Mouse (Mus musculus) forebrain, embryonic 11.5 days (tissue): ENCODE measurements around the gene Zswim1. TPM values are rescaled to one million over a fixed set of nuclear protein-coding genes. Genes with fewer than 3 reads are reported as not detected.

ENCODE experiments used
- ATAC-seq: fragments of 200-750 bp; cut with Nextera tagmentation; replicated peaks from 2 replicates; pipeline ENCODE4 v1.8.0; 2017; ENCODE audit warnings: moderate TSS enrichment; ENCODE audit not compliant: low FRiP score
- DNase-seq: peaks from one replicate; pipeline ENCODE4 v3.0.0-alpha.2; 2017; ENCODE audit warnings: low spot score
- H3K27ac ChIP-seq: fragments of 300-500 bp; sonication (generic); 2 replicates; pipeline ENCODE4 v1.5.1; 2014; ENCODE audit warnings: low read depth, low read length
- H3K27me3 ChIP-seq: fragments of 300-500 bp; sonication (generic); 2 replicates; pipeline ENCODE4 v1.6.1; 2014; ENCODE audit warnings: mild to moderate bottlenecking, low read length, mixed read lengths; ENCODE audit not compliant: control insufficient read depth, insufficient read depth
- H3K36me3 ChIP-seq: fragments of 300-500 bp; sonication (generic); 2 replicates; pipeline ENCODE4 v1.6.1; 2014; ENCODE audit warnings: mild to moderate bottlenecking, low read length, moderate library complexity, mixed read lengths; ENCODE audit not compliant: control insufficient read depth, insufficient read depth
- H3K4me1 ChIP-seq: fragments of 300-500 bp; sonication (generic); replicated peaks from 2 replicates; pipeline ENCODE4 v1.6.1; 2014; ENCODE audit warnings: low read length, mixed read lengths; ENCODE audit not compliant: control insufficient read depth, insufficient read depth
- H3K4me2 ChIP-seq: fragments of 300-500 bp; sonication (generic); 2 replicates; pipeline ENCODE4 v1.6.1; 2014; ENCODE audit warnings: low read depth, mild to moderate bottlenecking, low read length, moderate library complexity, mixed read lengths; ENCODE audit not compliant: severe bottlenecking
- H3K4me3 ChIP-seq: fragments of 300-500 bp; sonication (generic); 2 replicates; pipeline ENCODE4 v1.5.1; 2014; ENCODE audit warnings: low read depth, low read length
- H3K9ac ChIP-seq: fragments of 300-500 bp; sonication (generic); 2 replicates; pipeline ENCODE4 v1.6.1; 2014; ENCODE audit warnings: low read length
- H3K9me3 ChIP-seq: fragments of 300-500 bp; sonication (generic); 2 replicates; pipeline ENCODE4 v1.6.1; 2016; ENCODE audit warnings: low read length, mixed read lengths; ENCODE audit not compliant: control insufficient read depth
- WGBS: fragments of 180-500 bp; shearing (Covaris S2); extraction: QIAGEN DNeasy Blood & Tissue Kit; methylation state at CpG from one replicate; pipeline ENCODE4 v1.1.7; 2014; 5-methylcytosine and 5-hydroxymethylcytosine counted together
- polyA plus RNA-seq: library from polyadenylated mRNA; unstranded; fragments of >200 nt; fragmentation: Nextera tagmentation; extraction: Ambion mirVana; gene quantifications from 2 replicates; pipeline ENCODE4 v1.2.1, GENCODE M21; 2014

The Zswim1 gene
- polyA plus RNA-seq, 1 experiment from 2014 or later, result 26.4 TPM

DNA sequence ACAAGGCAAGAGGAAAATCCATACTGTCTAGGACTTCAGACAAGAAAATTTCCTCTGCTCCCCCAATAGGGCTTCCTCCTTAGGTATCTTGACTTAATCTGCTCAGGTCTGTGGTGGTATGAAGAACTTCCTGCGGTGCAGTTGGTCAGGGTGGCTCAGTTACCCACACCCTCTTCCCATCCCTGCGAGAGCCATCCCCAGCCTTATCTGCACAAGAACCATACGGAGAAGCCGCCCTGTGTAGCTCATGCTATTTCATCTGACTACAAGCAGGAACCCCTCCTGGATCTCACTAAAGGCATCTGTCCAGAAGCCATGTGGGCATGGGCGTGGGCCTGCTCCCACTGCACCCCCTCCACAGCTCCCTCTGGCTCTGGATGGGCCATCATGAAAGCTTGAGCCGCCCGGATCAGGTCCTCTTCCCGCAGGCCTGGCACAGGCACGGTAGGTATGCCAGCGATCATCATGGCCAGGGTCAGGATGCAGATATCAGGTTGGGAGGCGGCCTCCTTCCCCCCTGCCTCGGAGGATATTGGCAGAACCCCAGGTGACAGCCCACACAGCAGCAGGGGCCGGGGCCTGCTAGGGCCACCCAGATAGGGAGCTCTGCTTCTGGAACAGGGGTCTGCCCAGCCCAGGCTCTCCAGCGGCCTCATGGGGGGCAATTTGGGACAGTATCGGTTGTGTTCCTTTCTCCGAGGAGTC, 4.8 kb downstream of the Zswim1 start:
- Histone ChIP-seq H3K4me3 (no peak overlapping the region), H3K27ac (no peak overlapping the region), H3K9ac (no peak overlapping the region), H3K4me2 (no peak overlapping the region), H3K27me3 (no peaks in the 10 kb centered on the region), H3K9me3 (no peaks in the 10 kb centered on the region), H3K36me3 (peaks cover 3% of the 10 kb centered on the region; the same call in 1 of the 2 replicates), H3K4me1 (peaks cover 4% of the 10 kb centered on the region; the same call in 1 of the 2 replicates)
- ATAC-seq (no peak), DNase-seq (no peak)
- WGBS, result 89% methylated on average over 16 of the region's 16 CpGs

DNA sequence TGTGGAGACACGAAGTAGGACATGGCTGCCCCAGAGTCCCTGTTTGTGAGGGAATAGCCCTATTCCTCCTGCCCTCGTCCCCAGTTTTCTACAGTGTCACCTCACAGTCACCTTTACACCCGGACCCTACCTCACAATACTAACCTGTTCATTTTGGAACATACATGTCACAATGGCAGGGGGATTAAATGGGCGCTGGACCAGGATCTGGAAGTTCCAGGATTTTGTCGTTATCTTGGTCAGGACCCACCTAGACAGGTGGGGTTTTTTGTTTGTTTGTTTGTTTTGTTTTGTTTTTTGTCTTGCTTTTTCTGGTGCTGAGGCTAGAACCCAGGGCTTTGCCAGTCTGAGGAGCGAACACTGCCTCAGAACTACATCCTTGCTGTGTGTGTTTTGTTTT, 6.0 kb downstream of the Zswim1 start, which contains the start of gene Spata25:
Gene Spata25, minus strand, starts transcription at position 101 of the 400 bp plus-strand sequence.
- Histone ChIP-seq H3K4me3 (no peak within 1 kb of the TSS), H3K27me3 (no peaks in the 10 kb centered on the region), H3K36me3 (peaks cover 3% of the 10 kb centered on the region; the same call in 1 of the 2 replicates), H3K9ac (no peak within 1 kb of the TSS), H3K4me1 (peaks cover 2% of the 10 kb centered on the region; the same call in 1 of the 2 replicates), H3K9me3 (no peaks in the 10 kb centered on the region), H3K27ac (no peak within 1 kb of the TSS), H3K4me2 (no peak within 1 kb of the TSS)
- WGBS, result 92% methylated on average over 6 of the region's 6 CpGs
- no peak for DNase-seq
- ATAC-seq, result no peak

DNA sequence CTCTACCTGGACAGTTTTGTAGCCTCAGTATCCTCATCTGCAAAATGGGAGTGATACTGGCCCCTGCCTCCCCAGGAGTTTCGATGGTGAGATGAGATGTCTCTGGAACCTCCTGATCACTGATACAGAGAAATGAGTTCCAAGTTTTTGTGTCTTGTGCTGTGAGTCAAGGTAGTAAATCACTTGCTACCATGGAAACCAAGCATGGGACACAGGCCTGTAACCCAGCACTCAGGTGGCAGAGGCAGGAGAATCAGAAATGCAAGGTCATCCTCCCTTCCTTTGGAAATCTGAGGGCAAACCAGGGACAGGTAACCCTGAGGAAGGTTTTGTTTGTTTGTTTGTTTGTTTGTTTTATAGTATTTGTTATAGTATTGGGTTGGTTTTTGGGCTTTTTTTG, 6.6 kb downstream of the Zswim1 start:
- no peaks in the 10 kb centered on the region for H3K27me3 ChIP-seq
- no peak overlapping the region for H3K4me3 ChIP-seq
- ATAC-seq, result no peak
- H3K4me1 ChIP-seq, result no peaks in the 10 kb centered on the region; the same call in 1 of the 2 replicates
- no peak overlapping the region for H3K9ac ChIP-seq
- no peak overlapping the region for H3K27ac ChIP-seq
- H3K4me2 ChIP-seq, result no peak overlapping the region
- H3K9me3 ChIP-seq, result no peaks in the 10 kb centered on the region
- 93% methylated on average over 1 of the region's 1 CpGs for WGBS
- H3K36me3 ChIP-seq, result peaks cover 3% of the 10 kb centered on the region; the same call in 1 of the 2 replicates
- DNase-seq, result no peak

- H3K4me1 ChIP-seq, result peaks cover 6% of the 10 kb centered on the region; the same call in 1 of the 2 replicates
- H3K9me3 ChIP-seq, result no peaks in the 10 kb centered on the region
- DNase-seq (no peak), ATAC-seq (no peak)
- H3K27ac ChIP-seq, result no peak overlapping the region
- H3K27me3 ChIP-seq, result no peaks in the 10 kb centered on the region
- no peak overlapping the region for H3K9ac ChIP-seq
- 85% methylated on average over 10 of the region's 10 CpGs for WGBS
- no peak overlapping the region for H3K4me3 ChIP-seq
- H3K4me2 ChIP-seq, result no peak overlapping the region
- peaks cover under 1% of the 10 kb centered on the region; the same call in 1 of the 2 replicates for H3K36me3 ChIP-seq
Observed at GRCm38 (mm10) chr2:164831029-164831428, 8.5 kb downstream of the Zswim1 start.

GRCm38 (mm10) chr2:164832032-164832747, 9.7 kb downstream of the Zswim1 start:
- peak overlapping the region; percentile 66 for H3K4me3 ChIP-seq
- ATAC-seq (no peak), DNase-seq (no peak)
- no peaks in the 10 kb centered on the region for H3K27me3 ChIP-seq
- H3K4me2 ChIP-seq, result peak overlapping the region; percentile 100
- H3K9me3 ChIP-seq, result no peaks in the 10 kb centered on the region
- H3K4me1 ChIP-seq, result peaks cover 6% of the 10 kb centered on the region; the same call in 1 of the 2 replicates
- peak overlapping the region; percentile 74 for H3K9ac ChIP-seq
- H3K27ac ChIP-seq, result no peak overlapping the region
- no peaks in the 10 kb centered on the region; the same call in 1 of the 2 replicates for H3K36me3 ChIP-seq
- WGBS, result 65% methylated on average over 16 of the region's 16 CpGs

GRCm38 (mm10) chr2:164832748-164833301, 10.3 kb downstream of the Zswim1 start, which contains the start of gene Ctsa:
Gene Ctsa (plus strand): TSS chr2:164832873.
- H3K9me3 ChIP-seq, result no peaks in the 10 kb centered on the region
- 0 out of 2 replicates have a peak within 1 kb of the TSS, but pooled peaks have one; percentile 15 for H3K27ac ChIP-seq
- ATAC-seq, result peak; percentile 66
- under 1% methylated on average over 35 of the region's 35 CpGs for WGBS
- H3K4me2 ChIP-seq, result peak within 1 kb of the TSS; percentile 100
- H3K9ac ChIP-seq, result peak within 1 kb of the TSS; percentile 74
- DNase-seq, result peak; percentile 82
- H3K27me3 ChIP-seq, result no peaks in the 10 kb centered on the region
- no peaks in the 10 kb centered on the region; the same call in 1 of the 2 replicates for H3K36me3 ChIP-seq
- H3K4me3 ChIP-seq, result peak within 1 kb of the TSS; percentile 66
- H3K4me1 ChIP-seq, result peaks cover 6% of the 10 kb centered on the region; the same call in 1 of the 2 replicates

GRCm38 (mm10) chr2:164833314-164833959, 11.0 kb downstream of the Zswim1 start, which contains the start of gene Neurl2:
Gene Neurl2 (minus strand): TSS chr2:164833456.
- H3K4me3 ChIP-seq, result peak within 1 kb of the TSS; percentile 66

DNA sequence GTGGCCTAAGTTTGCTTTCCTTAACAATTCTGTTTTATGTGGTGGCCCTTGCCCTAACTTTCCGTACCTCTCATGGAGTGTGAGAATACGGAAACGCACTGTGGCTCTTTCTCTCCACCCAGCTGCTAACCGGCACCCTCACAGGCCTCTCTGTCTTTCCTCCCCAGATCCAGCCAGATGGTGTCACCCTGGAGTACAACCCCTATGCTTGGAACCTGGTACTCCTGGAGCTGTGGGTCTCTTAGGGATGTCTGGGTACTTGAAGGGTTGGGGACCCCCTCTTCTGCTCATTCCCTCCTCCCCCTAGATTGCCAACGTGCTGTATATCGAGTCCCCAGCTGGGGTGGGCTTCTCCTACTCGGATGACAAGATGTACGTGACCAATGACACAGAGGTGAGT, 12.0 kb downstream of the Zswim1 start:
- no peaks in the 10 kb centered on the region for H3K27me3 ChIP-seq
- DNase-seq (no peak), ATAC-seq (no peak)
- H3K4me1 ChIP-seq, result peaks cover 6% of the 10 kb centered on the region; the same call in 1 of the 2 replicates
- peak overlapping the region; percentile 100 for H3K4me2 ChIP-seq
- H3K9me3 ChIP-seq, result no peaks in the 10 kb centered on the region
- peak overlapping the region; percentile 66 for H3K4me3 ChIP-seq
- peak overlapping the region; percentile 74; the same call in 1 of the 2 replicates for H3K9ac ChIP-seq
- no peak overlapping the region for H3K27ac ChIP-seq
- H3K36me3 ChIP-seq, result no peaks in the 10 kb centered on the region
- WGBS, result 48% methylated on average over 8 of the region's 8 CpGs

More at GRCm38 (mm10) chr2:164833314-164833959, 11.0 kb downstream of the Zswim1 start, which contains the start of gene Neurl2:
- Histone ChIP-seq H3K9me3 (no peaks in the 10 kb centered on the region), H3K27ac (0 out of 2 replicates have a peak within 1 kb of the TSS, but pooled peaks have one; percentile 15), H3K4me1 (peaks cover 6% of the 10 kb centered on the region; the same call in 1 of the 2 replicates), H3K27me3 (no peaks in the 10 kb centered on the region), H3K9ac (peak within 1 kb of the TSS; percentile 74), H3K4me2 (peak within 1 kb of the TSS; percentile 100), H3K36me3 (no peaks in the 10 kb centered on the region)
- ATAC-seq (peak; percentile 53), DNase-seq (peak; percentile 92)
- WGBS, result under 1% methylated on average over 31 of the region's 31 CpGs
